Mouse (Mus musculus): ENCODE results near the gene Rasgef1c.

The Rasgef1c gene

DNA sequence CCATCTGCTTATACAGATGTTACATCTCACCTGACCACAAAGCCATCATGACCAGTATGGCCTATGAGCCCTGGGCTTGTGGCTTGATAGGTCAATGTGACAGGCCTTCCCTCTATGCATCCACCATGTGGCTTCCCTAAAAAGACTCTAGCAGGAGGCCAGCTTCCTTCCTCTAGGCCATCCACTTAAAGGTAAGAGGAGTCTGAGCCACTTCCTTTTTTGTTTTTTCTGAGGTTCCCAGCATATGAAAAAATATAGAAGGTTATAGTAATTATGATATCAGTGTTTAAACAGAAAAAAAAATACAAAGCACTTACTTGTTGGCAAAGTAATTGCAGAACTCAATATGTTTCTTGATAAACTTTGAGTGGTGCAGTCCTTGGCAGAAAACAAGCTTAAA lies 117.2 kb downstream of the Rasgef1c start:
- in situ Hi-C loops (cut with MboI; ENCODE audit: low sequenced_read_pairs) = no loop called here

DNA sequence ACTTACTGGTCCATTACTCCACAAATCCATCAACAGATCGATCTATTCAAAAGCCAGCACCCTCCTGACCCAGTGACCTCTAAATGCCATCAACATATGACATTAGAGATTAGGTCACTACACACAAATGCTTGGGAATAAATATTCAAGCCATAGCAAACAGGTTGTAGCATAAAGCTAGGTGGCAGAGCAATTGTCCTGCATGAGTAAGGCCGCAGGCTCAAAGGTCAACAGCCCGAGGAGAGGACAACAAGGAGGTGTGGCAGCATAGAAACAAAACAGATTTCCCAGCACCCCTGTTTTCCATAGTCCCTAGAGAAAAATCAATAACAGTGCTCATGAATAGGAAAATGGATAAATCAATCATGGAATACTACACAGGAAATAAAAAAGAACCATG lies 120.5 kb downstream of the Rasgef1c start:
- in situ Hi-C loops (cut with MboI; ENCODE audit: low sequenced_read_pairs) = no loop called here

DNA sequence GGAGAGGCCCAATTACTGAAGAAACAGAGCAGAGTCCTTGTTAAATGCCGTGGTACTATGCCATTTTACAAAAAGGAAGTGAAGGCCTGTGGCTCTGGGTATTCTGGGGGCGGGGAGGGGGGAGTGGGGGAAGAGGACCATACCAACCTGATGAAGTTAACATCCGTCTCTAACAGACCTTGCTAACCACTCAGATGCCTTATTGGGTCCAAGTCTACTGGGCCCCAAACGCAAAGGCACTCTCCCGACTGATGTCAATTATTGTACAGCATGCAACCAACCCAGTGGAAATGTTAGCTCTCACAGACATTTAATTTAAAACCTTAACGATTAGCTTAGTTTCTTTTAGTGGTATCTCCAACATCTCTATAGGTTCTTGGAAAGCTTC lies 122.8 kb downstream of the Rasgef1c start:
- in situ Hi-C loops (cut with MboI; ENCODE audit: low sequenced_read_pairs) = no loop called here

DNA sequence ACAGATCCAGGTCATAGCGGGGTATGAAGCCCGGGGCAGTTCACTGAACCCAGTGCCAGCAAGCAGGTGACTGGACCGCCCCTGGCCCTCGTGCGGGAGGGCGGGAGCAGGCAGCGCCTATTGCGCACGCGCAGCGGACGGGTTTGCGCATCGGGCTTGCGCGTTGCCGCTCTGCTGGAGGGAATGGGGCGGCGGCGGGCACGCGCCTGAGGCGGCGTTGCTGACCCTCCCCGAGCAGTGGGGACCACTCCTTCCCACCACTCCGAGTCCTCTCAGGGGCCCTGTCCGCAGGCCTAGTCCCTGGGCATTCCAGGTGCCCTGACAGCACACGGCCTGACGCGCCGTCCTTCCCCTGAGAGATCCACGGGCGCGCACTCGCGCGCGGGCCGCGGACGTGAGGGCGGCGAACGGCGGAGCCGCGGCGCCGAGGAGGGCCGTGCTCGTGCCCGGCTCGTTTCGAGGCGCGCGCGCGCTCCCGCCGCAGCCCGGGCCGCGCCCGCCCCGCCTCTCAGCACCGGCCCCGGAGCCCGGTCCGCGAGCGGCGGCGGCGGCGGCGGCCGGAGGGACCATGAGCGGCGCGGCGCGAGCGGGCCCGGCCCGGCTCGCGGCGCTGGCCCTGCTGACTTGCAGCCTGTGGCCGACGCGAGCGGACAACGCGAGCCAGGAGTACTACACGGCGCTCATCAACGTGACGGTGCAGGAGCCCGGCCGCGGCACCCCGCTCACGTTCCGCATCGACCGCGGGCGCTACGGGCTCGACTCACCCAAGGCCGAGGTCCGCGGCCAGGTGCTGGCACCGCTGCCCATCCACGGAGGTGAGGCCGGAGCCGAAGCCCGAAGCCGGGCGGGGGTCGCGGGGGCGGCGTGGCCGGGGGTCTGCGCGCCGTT lies 123.4 kb downstream of the Rasgef1c start, which contains the start of gene Rnf130:
Rnf130 (plus strand) TSS at position 514 of the 888 bp plus-strand sequence.
- in situ Hi-C loops (cut with MboI; ENCODE audit: low sequenced_read_pairs) = no loop called here

DNA sequence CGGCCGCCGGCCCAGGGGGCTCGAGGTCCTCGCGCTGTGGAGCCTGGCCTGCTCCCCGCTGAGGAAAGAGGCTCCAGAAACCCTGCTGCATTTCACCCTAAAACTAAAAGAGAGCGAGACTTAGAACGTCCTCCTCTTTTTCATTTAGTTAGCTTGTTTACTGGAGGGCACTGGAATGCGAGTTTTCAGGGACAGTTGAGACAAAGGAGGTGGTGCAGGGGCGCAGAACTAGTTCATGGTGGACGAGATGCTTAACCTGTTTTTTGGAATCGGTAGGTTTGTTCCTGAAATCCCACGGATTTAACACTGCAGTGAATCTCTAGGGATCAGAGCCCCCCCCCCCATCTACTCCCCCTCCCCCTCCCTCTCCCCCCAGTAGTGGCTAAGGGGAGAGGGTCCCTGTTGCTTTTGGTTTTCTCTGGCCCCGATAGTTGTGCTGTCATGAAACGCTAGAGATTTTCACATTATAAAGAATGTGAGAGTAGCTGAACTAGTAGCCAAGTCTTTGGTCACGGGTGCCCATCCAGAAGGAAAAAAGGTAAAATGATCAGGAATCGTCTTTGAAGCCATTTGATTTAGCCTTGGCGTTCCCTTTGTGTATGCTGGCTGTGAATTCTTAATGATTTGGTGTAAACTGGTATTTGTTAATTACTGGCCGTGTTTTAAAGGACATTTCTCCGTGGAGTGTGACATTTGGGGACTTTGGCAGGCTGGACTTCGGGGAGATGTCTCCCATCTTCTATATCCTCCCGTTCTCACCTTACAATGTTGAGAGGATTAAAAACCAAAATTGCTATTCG lies 124.3 kb downstream of the Rasgef1c start:
- in situ Hi-C loops (cut with MboI; ENCODE audit: low sequenced_read_pairs) = no loop called here

DNA sequence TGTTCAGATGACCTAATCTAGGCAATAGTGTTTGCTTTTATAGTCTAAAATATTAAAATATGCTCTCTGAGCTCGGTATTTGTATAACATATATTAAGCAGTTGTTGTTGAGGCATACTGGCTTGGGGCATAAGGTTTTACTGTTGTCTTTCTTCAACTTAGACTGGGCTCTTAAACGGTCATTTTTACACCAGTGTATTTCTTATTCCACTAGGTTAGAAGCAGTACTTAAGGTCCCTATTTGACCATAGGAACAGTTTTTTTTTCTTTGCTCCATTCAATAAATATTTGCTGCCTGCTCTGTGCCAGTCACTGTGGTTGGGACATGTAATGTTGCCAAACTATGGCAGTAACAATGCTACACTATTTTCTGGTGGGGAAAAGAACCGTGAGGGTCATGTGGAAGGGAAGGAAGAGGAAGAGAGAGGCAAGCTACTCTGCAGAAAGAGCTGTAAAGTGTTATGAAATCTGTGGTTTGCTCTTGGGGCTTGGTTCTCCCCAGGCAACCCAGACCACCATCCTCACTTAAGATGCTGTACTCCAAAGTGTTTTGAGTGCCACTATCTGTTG lies 125.0 kb downstream of the Rasgef1c start:
- in situ Hi-C loops (cut with MboI; ENCODE audit: low sequenced_read_pairs) = no loop called here

DNA sequence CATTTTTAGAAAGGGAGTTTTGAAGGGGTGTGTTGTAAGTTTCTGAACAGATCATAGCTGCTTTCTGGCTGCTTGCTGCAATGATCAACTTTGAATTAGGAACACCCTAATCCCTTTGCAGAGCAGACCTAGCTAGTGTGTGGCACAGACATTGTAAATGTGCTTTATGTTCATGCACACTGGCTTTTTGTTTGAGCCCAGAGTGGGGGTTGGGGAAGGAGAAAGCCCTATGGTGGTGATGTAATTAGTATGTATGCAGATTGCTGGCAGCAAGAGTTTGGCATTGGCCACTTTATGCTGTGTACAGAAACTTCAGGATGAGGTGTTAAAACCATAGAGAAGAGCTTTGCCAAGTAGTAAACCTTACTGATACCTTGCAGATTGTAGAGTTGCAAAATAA lies 126.8 kb downstream of the Rasgef1c start:
- in situ Hi-C loops (cut with MboI; ENCODE audit: low sequenced_read_pairs) = no loop called here

All from CH12F3 (cell line).